Mouse (Mus musculus) neural tube, embryonic 15.5 days (tissue): ENCODE data around the gene Btbd11. TPM values are rescaled to one million over a fixed set of nuclear protein-coding genes. Genes with fewer than 3 reads are reported as not detected.

ENCODE experiments used
- ATAC-seq: fragments of 200-750 bp; cut with Nextera tagmentation; 2 replicates; pipeline ENCODE4 v1.8.0; 2017; ENCODE audit warnings: mild to moderate bottlenecking, moderate TSS enrichment, moderate library complexity; ENCODE audit not compliant: low FRiP score
- H3K27ac ChIP-seq: fragments of 300-500 bp; sonication (generic); replicated peaks from 2 replicates; pipeline ENCODE4 v1.5.1; 2015; ENCODE audit warnings: mild to moderate bottlenecking, inconsistent platforms
- H3K27me3 ChIP-seq: fragments of 300-500 bp; sonication (generic); replicated peaks from 2 replicates; pipeline ENCODE4 v1.6.1; 2015; ENCODE audit warnings: inconsistent platforms
- H3K36me3 ChIP-seq: fragments of 300-500 bp; sonication (generic); 2 replicates; pipeline ENCODE4 v1.6.1; 2015; ENCODE audit warnings: inconsistent platforms
- H3K4me1 ChIP-seq: fragments of 300-500 bp; sonication (generic); 2 replicates; pipeline ENCODE4 v1.6.1; 2015; ENCODE audit warnings: inconsistent platforms
- H3K4me2 ChIP-seq: fragments of 300-500 bp; sonication (generic); 2 replicates; pipeline ENCODE4 v1.6.1; 2015; ENCODE audit warnings: inconsistent platforms, mild to moderate bottlenecking, moderate library complexity
- H3K4me3 ChIP-seq: fragments of 300-500 bp; sonication (generic); replicated peaks from 2 replicates; pipeline ENCODE4 v1.5.1; 2015; ENCODE audit warnings: mild to moderate bottlenecking, inconsistent platforms
- H3K9ac ChIP-seq: fragments of 300-500 bp; sonication (generic); replicated peaks from 2 replicates; pipeline ENCODE4 v1.6.1; 2015; ENCODE audit warnings: mild to moderate bottlenecking, inconsistent platforms
- H3K9me3 ChIP-seq: fragments of 300-500 bp; sonication (generic); replicated peaks from 2 replicates; pipeline ENCODE4 v1.6.1; 2016; ENCODE audit warnings: inconsistent platforms
- WGBS: fragments of 180-500 bp; shearing (Covaris S2); methylation state at CpG from one replicate; pipeline ENCODE4 v1.1.7; 2015; ENCODE audit warnings: mixed read lengths; 5-methylcytosine and 5-hydroxymethylcytosine counted together
- polyA plus RNA-seq: library from polyadenylated mRNA; unstranded; fragments of >200 nt; fragmentation: Nextera tagmentation; extraction: Ambion mirVana; gene quantifications from 2 replicates; pipeline ENCODE4 v1.2.1, GENCODE M21; 2015

Btbd11 gene
- polyA plus RNA-seq, 1 experiment from 2014 or later, result 24.9 TPM

DNA sequence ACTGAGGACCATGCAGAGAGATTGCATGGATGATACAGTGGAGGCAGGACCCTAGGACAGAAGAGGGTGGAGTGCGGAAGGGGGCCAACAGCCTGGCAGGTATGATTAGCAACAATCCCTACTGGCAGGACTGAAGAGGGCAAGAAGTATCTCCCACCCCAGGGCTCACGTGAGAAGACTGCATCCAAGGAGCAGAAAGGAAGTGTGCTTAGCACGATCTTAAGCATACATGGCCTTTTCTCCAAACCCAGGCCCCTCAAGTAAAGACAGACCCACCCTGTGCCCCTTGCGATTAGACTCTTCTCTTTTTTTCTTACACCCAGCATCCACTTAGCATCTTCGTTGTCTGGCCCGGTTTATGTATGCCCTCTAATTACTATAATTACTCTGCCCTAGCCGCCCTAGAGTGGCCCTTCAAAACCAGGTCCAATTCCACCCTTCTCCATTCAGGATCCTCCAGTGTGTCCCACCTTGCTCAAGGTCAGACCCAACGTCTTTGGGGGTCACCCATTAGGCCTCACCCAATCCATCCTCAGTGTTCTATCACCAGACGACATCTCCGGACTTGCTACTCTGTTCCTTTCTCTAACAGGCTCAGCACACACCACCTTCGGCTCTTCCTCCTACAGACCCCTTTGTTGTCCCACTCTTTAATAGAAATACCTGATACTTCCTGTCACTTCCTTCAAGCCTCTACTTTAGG lies 151.6 kb downstream of the Btbd11 start:
- peaks cover 22% of the 10 kb centered on the region for H3K4me1 ChIP-seq

DNA sequence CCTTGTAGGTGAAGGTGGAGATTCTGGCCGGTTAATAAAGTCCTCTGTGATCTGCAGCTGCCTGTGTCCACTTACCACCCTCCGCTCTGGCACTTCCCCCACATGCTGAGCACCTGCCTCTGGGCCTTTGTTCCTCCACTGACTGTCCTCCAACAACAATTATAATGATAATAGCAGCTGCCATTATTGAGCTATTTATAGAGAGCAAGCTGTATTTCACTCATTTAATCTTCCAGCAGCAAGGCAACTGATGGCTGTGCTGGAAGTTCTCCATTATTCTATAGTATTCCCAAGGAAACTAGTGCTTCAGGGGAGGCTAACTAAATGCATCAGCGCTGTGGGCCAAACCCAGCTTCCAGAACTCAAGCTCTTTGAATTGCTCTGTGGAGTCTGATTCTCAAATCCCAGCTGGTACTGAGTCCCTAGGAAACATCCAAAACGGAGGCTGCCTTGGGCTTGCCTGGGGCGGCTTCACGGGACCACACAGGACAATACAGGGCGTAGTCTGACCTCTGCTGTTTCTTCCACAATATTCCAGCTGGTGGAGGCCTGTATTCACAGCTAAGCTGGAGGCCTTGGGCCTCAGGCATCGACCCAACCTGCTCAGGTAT lies 153.0 kb downstream of the Btbd11 start:
- H3K4me2 ChIP-seq, result no peak overlapping the region
- no peak overlapping the region for H3K4me3 ChIP-seq
- H3K9me3 ChIP-seq, result no peaks in the 10 kb centered on the region
- H3K4me1 ChIP-seq, result peaks cover 18% of the 10 kb centered on the region
- H3K27me3 ChIP-seq, result no peaks in the 10 kb centered on the region
- no peak for ATAC-seq
- no peaks in the 10 kb centered on the region for H3K36me3 ChIP-seq
- H3K27ac ChIP-seq, result peak overlapping the region; percentile 7
- 13% methylated on average over 8 of the region's 8 CpGs for whole genome bisulfite sequencing
- H3K9ac ChIP-seq, result no peak overlapping the region

More for the DNA sequence above, 151.6 kb downstream of the Btbd11 start:
- no peak for ATAC-seq
- Histone ChIP-seq H3K36me3 (no peaks in the 10 kb centered on the region), H3K9ac (no peak overlapping the region), H3K9me3 (no peaks in the 10 kb centered on the region), H3K4me2 (no peak overlapping the region), H3K27ac (no peak overlapping the region), H3K4me3 (no peak overlapping the region), H3K27me3 (no peaks in the 10 kb centered on the region)
- 83% methylated on average over 11 of the region's 11 CpGs for WGBS

DNA sequence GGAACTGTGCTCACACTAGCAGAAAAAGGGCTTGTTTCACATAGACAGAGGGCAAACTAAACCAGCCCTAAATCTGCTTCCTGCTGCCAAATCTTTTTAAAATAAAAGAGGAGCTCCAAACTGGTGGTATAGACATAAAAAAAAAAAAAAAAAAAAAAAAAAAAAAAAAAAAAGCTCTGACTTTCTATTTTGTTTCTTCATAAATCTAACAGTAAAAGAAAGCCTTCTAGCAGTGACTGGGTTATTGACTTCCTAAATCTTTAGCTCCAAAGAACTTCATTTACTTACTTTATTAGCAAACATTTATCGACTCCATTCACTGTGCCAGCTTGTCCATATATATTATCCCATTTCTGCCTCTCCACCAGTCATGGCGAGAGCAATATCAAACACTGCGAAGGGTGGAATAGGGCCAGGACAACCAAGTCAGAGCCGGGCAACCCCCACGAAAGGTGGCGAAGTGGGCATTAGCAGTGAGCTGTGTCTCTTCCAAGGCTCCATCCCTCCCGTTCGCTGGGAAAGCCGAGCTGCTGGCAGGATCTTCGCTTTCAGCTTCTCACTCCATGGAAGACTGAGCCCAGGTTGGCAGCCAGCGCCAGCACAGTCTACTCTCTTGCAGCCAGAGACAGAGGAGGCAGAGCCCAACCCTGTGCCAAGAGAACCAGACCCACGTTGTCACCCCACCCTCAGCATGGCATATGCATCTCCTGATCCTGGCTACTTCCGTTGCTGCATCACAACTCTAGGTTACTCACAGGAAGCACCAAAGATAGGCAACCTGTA lies 153.9 kb downstream of the Btbd11 start:
- no peak for ATAC-seq
- Histone ChIP-seq H3K9me3 (no peaks in the 10 kb centered on the region), H3K36me3 (no peaks in the 10 kb centered on the region), H3K4me1 (peaks cover 18% of the 10 kb centered on the region), H3K27ac (peak overlapping the region; percentile 23), H3K27me3 (no peaks in the 10 kb centered on the region), H3K4me3 (no peak overlapping the region), H3K9ac (no peak overlapping the region), H3K4me2 (no peak overlapping the region)
- 83% methylated on average over 13 of the region's 13 CpGs for WGBS

DNA sequence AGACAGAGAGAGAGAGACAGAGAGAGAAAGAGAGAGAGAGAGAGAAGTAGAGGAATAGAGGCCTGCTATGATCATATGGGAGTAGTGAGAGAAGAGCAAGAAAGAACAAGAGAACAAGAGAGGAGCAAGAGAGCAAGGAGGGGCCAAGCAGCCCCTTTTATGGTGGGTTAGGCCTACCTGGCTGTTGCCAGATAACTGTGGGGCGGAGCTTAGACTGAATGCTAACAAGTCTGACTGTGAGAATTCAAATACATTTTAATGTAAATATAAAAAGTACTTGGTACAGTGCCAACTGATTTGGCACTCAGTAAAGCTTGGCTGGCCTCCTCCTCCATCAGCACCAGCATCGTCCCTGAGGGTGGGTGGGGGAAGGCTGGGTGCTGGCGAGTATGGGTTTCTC lies 154.9 kb downstream of the Btbd11 start:
- Histone ChIP-seq H3K4me2 (no peak overlapping the region), H3K9me3 (no peaks in the 10 kb centered on the region), H3K9ac (no peak overlapping the region), H3K27me3 (no peaks in the 10 kb centered on the region), H3K4me1 (peaks cover 18% of the 10 kb centered on the region), H3K4me3 (no peak overlapping the region), H3K27ac (no peak overlapping the region), H3K36me3 (no peaks in the 10 kb centered on the region)
- 85% methylated on average over 3 of the region's 3 CpGs for WGBS
- no peak for ATAC-seq

DNA sequence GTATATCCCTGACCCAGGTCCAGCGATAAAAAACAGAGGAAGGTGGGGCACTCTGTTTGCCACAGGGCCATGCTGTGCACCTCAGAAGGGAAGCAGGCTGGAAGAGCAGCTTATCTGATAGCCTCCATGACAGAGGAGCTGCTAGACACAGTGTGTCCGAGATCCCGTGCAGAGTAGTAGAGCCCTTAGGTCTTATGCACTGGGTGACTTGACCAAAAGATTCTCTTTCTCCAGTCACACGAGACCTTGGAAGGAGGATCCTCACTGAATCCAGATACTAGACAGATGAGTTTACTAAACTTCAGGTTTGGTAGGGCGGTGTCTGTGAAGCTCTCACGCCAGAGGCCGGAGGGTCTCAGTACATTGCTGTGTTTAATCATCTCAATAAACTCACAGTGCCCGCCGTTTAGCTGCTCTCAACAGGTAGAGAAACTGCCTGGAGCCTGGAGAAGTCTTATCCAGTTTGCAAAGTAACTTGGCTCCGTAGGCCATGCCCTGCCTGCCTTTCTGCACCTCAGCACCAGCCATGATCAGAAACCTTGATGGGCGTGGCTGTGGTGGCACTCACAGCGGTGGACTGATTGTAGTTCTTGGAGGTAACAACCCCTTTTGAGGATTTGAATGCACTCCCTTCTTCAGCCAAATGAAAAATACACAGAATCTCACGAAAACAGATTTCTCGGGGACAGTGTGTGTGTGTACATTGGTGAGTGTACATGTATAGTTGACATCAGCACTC lies 155.4 kb downstream of the Btbd11 start:
- Histone ChIP-seq H3K27ac (no peak overlapping the region), H3K4me1 (peaks cover 18% of the 10 kb centered on the region), H3K27me3 (no peaks in the 10 kb centered on the region), H3K9me3 (no peaks in the 10 kb centered on the region), H3K4me2 (no peak overlapping the region), H3K4me3 (no peak overlapping the region), H3K36me3 (no peaks in the 10 kb centered on the region), H3K9ac (no peak overlapping the region)
- no peak for ATAC-seq
- 97% methylated on average over 14 of the region's 14 CpGs for WGBS

DNA sequence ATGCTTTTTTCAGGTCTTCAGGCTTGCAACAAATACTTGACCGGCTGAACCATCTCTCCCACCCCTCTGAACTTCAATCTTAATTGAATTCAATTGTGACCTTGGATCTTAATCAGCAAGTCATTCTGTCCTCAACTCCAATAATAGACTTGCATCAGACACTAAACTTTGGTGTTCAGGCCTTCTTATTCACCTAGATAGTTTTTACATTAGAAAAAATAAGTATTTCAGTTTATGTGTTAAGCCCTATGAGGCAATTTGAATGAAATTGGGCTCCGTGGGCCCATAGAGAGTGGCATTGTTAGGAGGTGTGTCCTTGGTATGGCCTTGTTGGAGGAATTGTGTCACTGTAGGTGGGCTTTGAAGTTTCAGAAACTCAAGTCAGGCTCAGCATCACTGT lies 156.7 kb downstream of the Btbd11 start:
- ATAC-seq, result no peak
- WGBS, result 90% methylated on average over 2 of the region's 2 CpGs
- Histone ChIP-seq H3K27me3 (no peaks in the 10 kb centered on the region), H3K27ac (no peak overlapping the region), H3K9me3 (no peaks in the 10 kb centered on the region), H3K4me1 (peaks cover 18% of the 10 kb centered on the region), H3K36me3 (no peaks in the 10 kb centered on the region), H3K9ac (no peak overlapping the region), H3K4me2 (no peak overlapping the region), H3K4me3 (no peak overlapping the region)

DNA sequence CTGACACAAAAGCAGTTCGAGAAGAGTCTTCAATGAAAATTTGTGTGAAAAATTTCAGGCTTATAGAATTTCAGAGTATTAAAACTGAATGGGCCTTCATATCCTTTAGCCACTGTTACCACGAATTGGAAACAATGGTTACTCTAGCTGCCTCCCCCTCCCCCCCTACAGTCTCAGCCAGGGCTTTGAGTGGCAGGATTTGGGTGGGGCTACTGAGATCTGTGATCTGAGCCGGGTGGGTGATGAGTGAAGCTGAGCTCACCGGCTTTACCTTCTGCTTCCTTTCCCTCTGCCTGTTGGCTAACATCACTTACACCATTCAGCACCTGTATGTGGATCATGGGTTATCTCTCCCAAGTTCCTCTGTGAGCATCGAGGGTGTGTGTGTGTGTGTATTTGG lies 158.4 kb downstream of the Btbd11 start:
- Histone ChIP-seq H3K4me3 (no peak overlapping the region), H3K9ac (no peak overlapping the region), H3K27me3 (no peaks in the 10 kb centered on the region), H3K4me2 (no peak overlapping the region), H3K36me3 (no peaks in the 10 kb centered on the region), H3K9me3 (no peaks in the 10 kb centered on the region), H3K4me1 (peaks cover 7% of the 10 kb centered on the region), H3K27ac (no peak overlapping the region)
- ATAC-seq, result no peak
- 61% methylated on average over 5 of the region's 5 CpGs for WGBS

DNA sequence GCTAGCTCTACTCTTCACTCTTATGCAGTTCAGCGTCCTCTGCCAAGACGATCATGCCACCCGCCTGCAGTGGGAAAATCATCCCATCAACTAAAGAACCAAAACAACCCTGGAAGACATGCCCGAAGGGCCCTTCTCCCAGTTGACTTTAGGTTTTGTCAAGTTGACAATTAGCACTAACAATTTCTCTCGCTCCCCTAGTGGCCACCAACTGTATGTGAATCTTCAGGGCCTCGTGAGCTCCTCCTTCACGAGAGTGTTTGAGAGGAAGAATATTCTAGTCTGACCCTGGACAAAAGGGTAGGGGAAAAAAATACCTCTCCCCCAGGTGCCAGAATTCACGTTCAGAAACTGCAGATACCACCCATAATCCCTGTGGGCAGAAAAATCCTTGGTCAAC lies 168.6 kb downstream of the Btbd11 start:
- no peaks in the 10 kb centered on the region for H3K36me3 ChIP-seq
- H3K4me1 ChIP-seq, result 0 out of 2 replicates have a peak, but pooled peaks cover 6% of the 10 kb centered on the region
- no peak overlapping the region for H3K27ac ChIP-seq
- no peak overlapping the region for H3K4me2 ChIP-seq
- no peaks in the 10 kb centered on the region for H3K27me3 ChIP-seq
- no peak for ATAC-seq
- no peak overlapping the region for H3K9ac ChIP-seq
- no peaks in the 10 kb centered on the region for H3K9me3 ChIP-seq
- H3K4me3 ChIP-seq, result no peak overlapping the region
- 66% methylated on average over 8 of the region's 8 CpGs for WGBS

DNA sequence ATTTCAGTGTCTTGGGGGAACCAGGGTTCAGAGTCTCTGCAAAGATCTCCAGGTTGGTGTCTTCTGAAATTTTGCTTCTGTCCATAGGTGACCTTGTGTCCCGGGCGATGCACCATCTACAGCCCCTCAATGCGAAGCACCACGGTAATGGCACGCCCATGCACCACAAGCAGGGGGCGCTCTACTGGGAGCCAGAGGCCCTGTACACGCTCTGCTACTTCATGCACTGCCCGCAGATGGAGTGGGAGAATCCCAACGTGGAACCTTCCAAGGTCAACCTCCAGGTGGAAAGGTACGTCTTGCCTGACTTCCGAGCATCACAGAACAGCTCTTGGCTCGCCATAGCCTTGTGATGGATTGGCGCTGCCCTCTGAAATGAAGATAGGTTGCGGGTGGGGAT lies 174.8 kb downstream of the Btbd11 start:
- H3K4me1 ChIP-seq, result no peaks in the 10 kb centered on the region
- 89% methylated on average over 14 of the region's 14 CpGs for WGBS
- H3K4me3 ChIP-seq, result no peak overlapping the region
- ATAC-seq, result no peak
- no peaks in the 10 kb centered on the region for H3K36me3 ChIP-seq
- H3K27me3 ChIP-seq, result no peaks in the 10 kb centered on the region
- H3K9ac ChIP-seq, result no peak overlapping the region
- no peak overlapping the region for H3K4me2 ChIP-seq
- H3K9me3 ChIP-seq, result no peaks in the 10 kb centered on the region
- no peak overlapping the region for H3K27ac ChIP-seq

DNA sequence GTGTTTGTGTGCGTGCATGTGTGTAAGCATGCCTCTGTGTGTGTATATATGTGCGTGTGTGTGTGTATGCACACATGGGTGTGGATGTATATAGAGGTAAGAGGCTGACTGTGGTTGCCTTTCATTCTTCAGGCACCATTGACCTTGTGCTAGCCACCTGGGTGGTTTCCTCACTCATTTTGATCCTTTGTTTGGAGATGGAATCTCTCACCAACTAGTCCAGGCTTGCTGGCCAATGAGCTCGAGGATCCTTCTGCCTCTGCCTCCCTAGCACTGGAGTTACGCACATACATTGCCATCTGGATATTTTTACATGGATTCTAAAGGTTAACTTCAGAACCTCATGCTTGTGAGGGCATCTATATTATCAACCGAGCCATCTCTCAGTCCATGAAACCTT lies 184.8 kb downstream of the Btbd11 start:
- H3K4me1 ChIP-seq, result no peaks in the 10 kb centered on the region
- 0 out of 2 replicates have a peak, but pooled peaks cover 2% of the 10 kb centered on the region for H3K9me3 ChIP-seq
- no peaks in the 10 kb centered on the region for H3K27me3 ChIP-seq
- no peak overlapping the region for H3K4me3 ChIP-seq
- ATAC-seq, result no peak
- WGBS, result 93% methylated on average over 5 of the region's 5 CpGs
- H3K4me2 ChIP-seq, result no peak overlapping the region
- no peaks in the 10 kb centered on the region for H3K36me3 ChIP-seq
- H3K27ac ChIP-seq, result no peak overlapping the region
- H3K9ac ChIP-seq, result no peak overlapping the region

DNA sequence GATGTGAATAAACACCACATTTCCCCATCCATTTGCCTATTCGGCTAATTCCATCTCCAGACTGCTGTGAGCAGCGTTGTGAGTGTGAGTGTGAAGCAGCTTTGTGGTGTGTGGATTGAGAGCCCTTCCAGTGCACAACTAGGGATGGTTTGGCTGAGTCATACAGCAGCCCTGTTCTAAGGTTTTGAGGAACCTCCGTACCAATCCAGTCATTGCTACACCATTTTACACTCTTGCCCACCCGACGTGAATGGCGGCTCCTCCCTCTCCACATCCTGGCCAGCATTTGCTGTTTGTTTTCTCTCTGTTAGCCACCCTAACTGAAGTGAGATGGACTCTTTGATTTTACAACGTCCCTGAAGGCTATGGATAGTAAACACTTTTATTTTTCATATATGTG lies 186.0 kb downstream of the Btbd11 start:
- no peaks in the 10 kb centered on the region for H3K27me3 ChIP-seq
- ATAC-seq, result no peak
- H3K4me2 ChIP-seq, result no peak overlapping the region
- no peak overlapping the region for H3K4me3 ChIP-seq
- H3K36me3 ChIP-seq, result no peaks in the 10 kb centered on the region
- no peak overlapping the region for H3K9ac ChIP-seq
- no peak overlapping the region for H3K27ac ChIP-seq
- no peaks in the 10 kb centered on the region for H3K4me1 ChIP-seq
- 0 out of 2 replicates have a peak, but pooled peaks cover 2% of the 10 kb centered on the region for H3K9me3 ChIP-seq
- WGBS, result 86% methylated on average over 7 of the region's 7 CpGs
